Comparison of ENCODE assay signal across 10 mouse cellular contexts in genomic region chr4:155163685-155164084, GRCm38 (mm10). TPM values are rescaled to one million over a fixed set of nuclear protein-coding genes. Genes with fewer than 3 reads are reported as not detected.
A peak's percentile ranks its signal among the peaks of the same experiment; 100 is the strongest.
DNase-seq lines count a peak whose midpoint lies in the region; ATAC-seq and TF ChIP-seq lines count a peak whose summit lies in the region.
"Had no signal": no experiment of that assay in that cellular context is flagged by ENCODE, and none has a peak within 500 bp of the region (broad histone marks: within the 10 kb centered on the region; RNA-seq: fewer than 3 reads in every experiment).

No protein-coding gene starts in this region.

- H3K9ac ChIP-seq in hindbrain, embryonic 16.5 days (ENCODE audit: low read depth, low read length) = no peak overlapping the region
- peak overlapping the region; percentile 12 for H3K9ac ChIP-seq in CH12.LX (ENCODE audit: insufficient read depth, low read depth)
- no peak overlapping the region; the same call in 1 of the 2 replicates for H3K9ac ChIP-seq in limb, embryonic 12.5 days (replicated peaks)

- WGBS in hindbrain, embryonic 10.5 days = 54% methylated on average over 8 of the region's 8 CpGs
- 35% methylated on average over 8 of the region's 8 CpGs for WGBS in hindbrain, embryonic 16.5 days
- 53% methylated on average over 8 of the region's 8 CpGs for WGBS in limb, embryonic 12.5 days

- dilution Hi-C loops in CH12.LX (cut with MboI; ENCODE audit: extremely low pct_ligation_motif_present, extremely low pct_unique_long_range_greater_than_20kb, low sequenced_read_pairs) = no loop called here

- no peak overlapping the region for H3K4me2 ChIP-seq in hindbrain, embryonic 16.5 days (ENCODE audit: low read length)
- peak overlapping the region; percentile 82 for H3K4me2 ChIP-seq in CH12.LX (ENCODE audit: insufficient read depth, low read depth, poor library complexity, severe bottlenecking)
- H3K4me2 ChIP-seq in limb, embryonic 12.5 days = no peak overlapping the region

- TF ChIP-seq POLR2A in CH12.LX (IDR thresholded peaks at IDR 0.05; ENCODE audit: low read depth, low read length) = peak; percentile 38; the same call in 1 of the 2 replicates

- peaks cover 56% of the 10 kb centered on the region for H3K4me1 ChIP-seq in hindbrain, embryonic 10.5 days (replicated peaks)
- peaks cover 19% of the 10 kb centered on the region for H3K4me1 ChIP-seq in hindbrain, embryonic 16.5 days (ENCODE audit: control insufficient read depth, insufficient read depth, low read depth, low read length)
- peaks cover 29 to 96% of the 10 kb centered on the region in 2 experiments for H3K4me1 ChIP-seq in CH12.LX (ENCODE audit: control insufficient read depth in 1 of 2, insufficient read depth in 2 of 2)
- peaks cover 63% of the 10 kb centered on the region for H3K4me1 ChIP-seq in limb, embryonic 12.5 days (replicated peaks)

- no peak for TF ChIP-seq CTCF in CH12.LX (conservative IDR thresholded peaks at IDR 0.05 in 1 of 2, IDR thresholded peaks at IDR 0.05 in 1 of 2; ENCODE audit: low read depth in 2 of 2, low read length in 2 of 2)

- no peak overlapping the region for H3K4me3 ChIP-seq in hindbrain, embryonic 10.5 days
- H3K4me3 ChIP-seq in hindbrain, embryonic 16.5 days (ENCODE audit: low read length) = no peak overlapping the region
- H3K4me3 ChIP-seq in CH12.LX (replicated peaks in 1 of 3; ENCODE audit: low read depth in 2 of 3, low read length in 2 of 3, poor library complexity in 1 of 3) = peak overlapping the region in 2 of 3 experiments; percentile 10 to 15
- no peak overlapping the region for H3K4me3 ChIP-seq in limb, embryonic 12.5 days (replicated peaks)
- H3K4me3 ChIP-seq: erythroblast, embryonic 14.5 days had no signal

- no peak for TF ChIP-seq EP300 in CH12.LX (IDR thresholded peaks at IDR 0.05; ENCODE audit: low read length)

- H3K27ac ChIP-seq in hindbrain, embryonic 10.5 days = peak overlapping the region; percentile 57
- no peak overlapping the region for H3K27ac ChIP-seq in hindbrain, embryonic 16.5 days (ENCODE audit: low read depth, low read length)
- peak overlapping the region; percentile 99 for H3K27ac ChIP-seq in CH12.LX (ENCODE audit: insufficient read depth, low read depth)
- 0 out of 2 replicates have a peak overlapping the region, but pooled peaks have one; percentile 1 for H3K27ac ChIP-seq in limb, embryonic 12.5 days

- in situ Hi-C loops in CH12.LX (cut with MboI; ENCODE audit: low pct_ligation_motif_present, low pct_unique_long_range_greater_than_20kb, low sequenced_read_pairs) = loop anchor here (5.0 kb wide), 1 partner anchor 69 kb away; no protein-coding TSS in a partner anchor

- no peak for TF ChIP-seq RAD21 in CH12.LX (IDR thresholded peaks at IDR 0.05; ENCODE audit: low read depth, low read length)

- peaks cover 45% of the 10 kb centered on the region for H3K79me2 ChIP-seq in CH12.LX (replicated peaks; ENCODE audit: control insufficient read depth, extremely low read depth, insufficient read depth, poor library complexity, severe bottlenecking)

- peaks cover 40% of the 10 kb centered on the region for H3K36me3 ChIP-seq in hindbrain, embryonic 10.5 days
- H3K36me3 ChIP-seq in hindbrain, embryonic 16.5 days (ENCODE audit: control insufficient read depth, insufficient read depth, low read length) = peaks cover 7% of the 10 kb centered on the region
- peaks cover 12 to 39% of the 10 kb centered on the region in 2 experiments for H3K36me3 ChIP-seq in CH12.LX (replicated peaks in 1 of 2; ENCODE audit: control insufficient read depth in 1 of 2, insufficient read depth in 1 of 2, low read length in 1 of 2)
- peaks cover 19% of the 10 kb centered on the region for H3K36me3 ChIP-seq in limb, embryonic 12.5 days

- H3K27me3 ChIP-seq in hindbrain, embryonic 10.5 days (ENCODE audit: insufficient read depth, poor library complexity, severe bottlenecking) = no peaks in the 10 kb centered on the region
- H3K27me3 ChIP-seq in hindbrain, embryonic 16.5 days (replicated peaks; ENCODE audit: control insufficient read depth, insufficient read depth, low read length) = no peaks in the 10 kb centered on the region
- H3K27me3 ChIP-seq in CH12.LX (replicated peaks) = no peaks in the 10 kb centered on the region
- no peaks in the 10 kb centered on the region for H3K27me3 ChIP-seq in limb, embryonic 12.5 days

- no peak for ATAC-seq in hindbrain, embryonic 16.5 days
- ATAC-seq in limb, embryonic 12.5 days (ENCODE audit: insufficient number of reproducible peaks, insufficient read depth, low FRiP score, low TSS enrichment, low read depth) = no peak

- no peak for DNase-seq in hindbrain, embryonic 10.5 days (ENCODE audit: low spot score)
- DNase-seq in CH12.LX (ENCODE audit: extremely low read depth) = peak; percentile 79
- DNase-seq in ZHBTc4 (ENCODE audit: low read depth, low spot score) = peak; percentile 61
- DNase-seq in ovary, adult 18-20 months (ENCODE audit: low spot score) = no peak
- DNase-seq in gastrocnemius, postnatal 10 days = no peak
- DNase-seq in ovary, postnatal 14 days (ENCODE audit: low spot score) = no peak
- DNase-seq: thymus, postnatal 14 days had no signal

- H3K9me3 ChIP-seq in hindbrain, embryonic 10.5 days = 0 out of 2 replicates have a peak, but pooled peaks cover 5% of the 10 kb centered on the region
- no peaks in the 10 kb centered on the region for H3K9me3 ChIP-seq in hindbrain, embryonic 16.5 days (ENCODE audit: control insufficient read depth, low read length)
- peaks cover 7% of the 10 kb centered on the region for H3K9me3 ChIP-seq in CH12.LX (replicated peaks; ENCODE audit: low read length)
- H3K9me3 ChIP-seq in limb, embryonic 12.5 days = no peaks in the 10 kb centered on the region

TF ChIP-seq in CH12.LX, 34 proteins besides CTCF, POLR2A, EP300 and RAD21:
- no peak for TF ChIP-seq ZC3H11A (IDR thresholded peaks at IDR 0.05; ENCODE audit: low read depth, low read length)
- TF ChIP-seq ZMIZ1 (IDR thresholded peaks at IDR 0.05; ENCODE audit: low read depth, low read length) = 0 out of 2 replicates have a peak, but pooled peaks have one; percentile 22
- TF ChIP-seq SMC3 (IDR thresholded peaks at IDR 0.05; ENCODE audit: low read depth, low read length) = no peak
- no peak for TF ChIP-seq NELFE (IDR thresholded peaks at IDR 0.05; ENCODE audit: low read depth, low read length)
- TF ChIP-seq ELF1 (IDR thresholded peaks at IDR 0.05; ENCODE audit: low read depth, low read length) = no peak
- no peak for TF ChIP-seq MAFK (IDR thresholded peaks at IDR 0.05; ENCODE audit: insufficient replicate concordance, low read length)
- TF ChIP-seq IRF4 (IDR thresholded peaks at IDR 0.05; ENCODE audit: low read depth, low read length) = peak; percentile 39; the same call in 1 of the 2 replicates
- TF ChIP-seq MXI1 (IDR thresholded peaks at IDR 0.05; ENCODE audit: low read depth, low read length) = peak; percentile 61; the same call in 1 of the 2 replicates
- peak; percentile 29; the same call in 1 of the 2 replicates for TF ChIP-seq MEF2A (IDR thresholded peaks at IDR 0.05; ENCODE audit: borderline replicate concordance, low read depth, low read length)
- TF ChIP-seq USF1 (IDR thresholded peaks at IDR 0.05; ENCODE audit: low read depth, low read length) = no peak
- TF ChIP-seq GABPA (IDR thresholded peaks at IDR 0.05; ENCODE audit: insufficient replicate concordance, low read depth, low read length) = no peak
- TF ChIP-seq TBP (conservative IDR thresholded peaks at IDR 0.05; ENCODE audit: low read depth, low read length) = 0 out of 2 replicates have a peak, but pooled peaks have one; percentile 25
- TF ChIP-seq PAX5 (IDR thresholded peaks at IDR 0.05; ENCODE audit: low read length) = no peak
- no peak; the same call in 1 of the 2 replicates for TF ChIP-seq UBTF (IDR thresholded peaks at IDR 0.05; ENCODE audit: low read depth, low read length)
- no peak for TF ChIP-seq ZNF384 (IDR thresholded peaks at IDR 0.05; ENCODE audit: low read depth, low read length)
- 0 out of 2 replicates have a peak, but pooled peaks have one; percentile 4 for TF ChIP-seq MAZ (IDR thresholded peaks at IDR 0.05; ENCODE audit: low read depth, low read length)

RNA-seq across cellular contexts. Expression of gene Ski, which starts 58.7 kb away (rescaled TPM):
- 9.3 and 10.1 TPM in 2 replicates for polyA plus RNA-seq in hindbrain, embryonic 10.5 days (2016; fragmentation: Nextera tagmentation; extraction: Ambion mirVana)
- 11.1 TPM in 2 replicates for polyA plus RNA-seq in hindbrain, embryonic 16.5 days (2015; fragmentation: Nextera tagmentation; extraction: Ambion mirVana)
- total RNA-seq in CH12.LX (2012; rRNA removed) = 9.9 and 10.1 TPM in 2 replicates
- 3.3 and 4.1 TPM in 2 replicates for total RNA-seq in CH12.LX (2014; rRNA removed)
- 14.1 and 17.9 TPM in 2 replicates for polyA plus RNA-seq in CH12.LX (2012; ENCODE audit: insufficient read length, low read depth)
- polyA plus RNA-seq in limb, embryonic 12.5 days (2016; fragmentation: Nextera tagmentation; extraction: Ambion mirVana) = 18.4 and 18.8 TPM in 2 replicates
- total RNA-seq in gastrocnemius, postnatal 10 days (2021) = 10 to 100 TPM; 68.1 to 79.6 TPM

Comparison
In these comparisons a context has a peak if more than half of its experiments do, and no peak if none do; other contexts are left out.
1. DNase-seq: peak in CH12.LX (single experiment) and ZHBTc4 (single experiment); none in hindbrain, embryonic 10.5 days (single experiment), ovary, adult 18-20 months (single experiment), gastrocnemius, postnatal 10 days (single experiment) and ovary, postnatal 14 days (single experiment).
2. H3K4me3 ChIP-seq: peak in CH12.LX (2 of 3); none in hindbrain, embryonic 10.5 days (single experiment), hindbrain, embryonic 16.5 days (single experiment) and limb, embryonic 12.5 days (single experiment).